Comparison of ENCODE assay signal across 8 mouse cellular contexts in the genomic region with DNA sequence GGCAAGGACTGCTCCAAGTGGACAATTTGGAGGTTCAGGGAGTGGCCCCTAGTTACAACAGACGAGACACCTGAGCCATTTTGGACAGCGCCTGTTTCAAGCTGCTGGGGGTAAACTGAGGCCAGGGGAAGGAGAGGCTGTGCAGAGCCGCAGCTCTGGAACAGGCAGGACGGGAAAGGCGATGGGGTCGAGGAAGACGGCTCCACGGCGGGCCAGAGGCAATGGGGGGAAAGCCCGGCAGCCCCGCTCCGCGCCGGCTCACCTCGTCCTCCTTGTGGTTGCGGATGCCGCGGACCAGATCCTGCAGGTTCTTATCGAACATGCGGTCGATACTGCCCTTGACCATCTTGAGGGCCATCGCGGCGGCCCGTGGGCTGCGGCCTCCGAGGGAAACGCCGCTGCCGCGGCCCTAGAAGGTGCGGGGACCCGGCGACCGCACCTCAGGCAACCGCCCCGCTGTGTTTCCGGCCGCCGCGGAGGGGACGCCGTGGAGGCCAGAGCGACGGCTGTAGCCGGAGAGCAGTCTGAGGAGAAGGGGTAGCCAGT. TPM values are rescaled to one million over a fixed set of nuclear protein-coding genes. Genes with fewer than 3 reads are reported as not detected.
DNase-seq lines count a peak whose midpoint lies in the region; ATAC-seq and TF ChIP-seq lines count a peak whose summit lies in the region.

No protein-coding gene starts in this region.

- TF ChIP-seq CTCF in kidney, adult 2 months (conservative IDR thresholded peaks at IDR 0.05; ENCODE audit: insufficient read depth, insufficient read length, low read depth, low read length): no peak
- no peak for TF ChIP-seq CTCF in ES-Bruce4 (IDR thresholded peaks at IDR 0.05; ENCODE audit: low read depth, low read length)
- TF ChIP-seq CTCF in small intestine, adult 2 months (IDR thresholded peaks at IDR 0.05; ENCODE audit: extremely low read depth, insufficient read length, insufficient replicate concordance, low read depth, low read length): no peak

- peak overlapping the region; percentile 97 for H3K4me2 ChIP-seq in limb, embryonic 12.5 days

- no peaks in the 10 kb centered on the region for H3K27me3 ChIP-seq in kidney, adult 2 months (replicated peaks; ENCODE audit: control insufficient read depth, insufficient read depth, low read length)
- no peaks in the 10 kb centered on the region for H3K27me3 ChIP-seq in ES-Bruce4 (ENCODE audit: control insufficient read depth, insufficient read depth, low read length, poor library complexity, severe bottlenecking)
- no peaks in the 10 kb centered on the region for H3K27me3 ChIP-seq in limb, embryonic 12.5 days
- H3K27me3 ChIP-seq in small intestine, adult 2 months (ENCODE audit: control insufficient read depth, insufficient read depth, low read length): no peaks in the 10 kb centered on the region

- H3K27ac ChIP-seq in kidney, adult 2 months (ENCODE audit: insufficient read depth, low read depth, low read length): peak overlapping the region; percentile 53
- no peak overlapping the region for H3K27ac ChIP-seq in ES-Bruce4 (ENCODE audit: insufficient read depth, low read length)
- H3K27ac ChIP-seq in limb, embryonic 12.5 days: peak overlapping the region; percentile 85
- H3K27ac ChIP-seq in small intestine, adult 2 months (ENCODE audit: insufficient read depth, low read depth, low read length): peak overlapping the region; percentile 45

- H3K9me3 ChIP-seq in ES-Bruce4 (replicated peaks; ENCODE audit: control insufficient read depth, insufficient read depth, low read length, poor library complexity, severe bottlenecking): no peaks in the 10 kb centered on the region
- no peaks in the 10 kb centered on the region for H3K9me3 ChIP-seq in limb, embryonic 12.5 days

- DNase-seq in kidney, adult 2 months: no peak
- DNase-seq in kidney, adult 11 months: no peak
- DNase-seq in thymus, postnatal 4 days: no peak

- H3K4me3 ChIP-seq in kidney, adult 2 months (ENCODE audit: insufficient read depth, low read depth, low read length): peak overlapping the region; percentile 98
- H3K4me3 ChIP-seq in ES-Bruce4 (ENCODE audit: low read depth, low read length): peak overlapping the region; percentile 87
- peak overlapping the region; percentile 97 for H3K4me3 ChIP-seq in limb, embryonic 12.5 days (replicated peaks)
- peak overlapping the region; percentile 72 for H3K4me3 ChIP-seq in small intestine, adult 2 months (ENCODE audit: low read depth, low read length)

- under 1% methylated on average over 46 of the region's 46 CpGs for WGBS in kidney, adult 2 months
- under 1% methylated on average over 46 of the region's 46 CpGs for WGBS in limb, embryonic 12.5 days
- 1% methylated on average over 46 of the region's 46 CpGs for WGBS in small intestine, adult 2 months

- H3K36me3 ChIP-seq in kidney, adult 2 months (ENCODE audit: control insufficient read depth, insufficient read depth, low read length): no peaks in the 10 kb centered on the region
- no peaks in the 10 kb centered on the region for H3K36me3 ChIP-seq in ES-Bruce4 (ENCODE audit: control insufficient read depth, insufficient read depth, low read length, poor library complexity, severe bottlenecking)
- H3K36me3 ChIP-seq in limb, embryonic 12.5 days: peaks cover 12% of the 10 kb centered on the region
- H3K36me3 ChIP-seq in small intestine, adult 2 months (ENCODE audit: control insufficient read depth, insufficient read depth, low read length): peaks cover under 1% of the 10 kb centered on the region; the same call in 1 of the 2 replicates

- no peak for TF ChIP-seq POLR2A in kidney, adult 2 months (IDR thresholded peaks at IDR 0.05; ENCODE audit: low read depth, low read length)
- TF ChIP-seq POLR2A in ES-Bruce4 (IDR thresholded peaks at IDR 0.05; ENCODE audit: insufficient read depth, low read length): no peak
- TF ChIP-seq POLR2A in small intestine, adult 2 months (IDR thresholded peaks at IDR 0.05; ENCODE audit: low read depth, low read length): no peak

- no peak for TF ChIP-seq EP300 in ES-Bruce4 (IDR thresholded peaks at IDR 0.05; ENCODE audit: insufficient read depth, low read depth, low read length)

- peak overlapping the region; percentile 84 for H3K9ac ChIP-seq in ES-Bruce4 (ENCODE audit: low read depth, poor library complexity, severe bottlenecking)
- peak overlapping the region; percentile 93 for H3K9ac ChIP-seq in limb, embryonic 12.5 days (replicated peaks)

- ATAC-seq in erythroblast, adult 5-6 weeks (replicated peaks; ENCODE audit: low FRiP score, poor library complexity, severe bottlenecking): peak; percentile 3; the same call in 1 of the 2 replicates
- no peak; the same call in 1 of the 2 replicates for ATAC-seq in limb, embryonic 12.5 days (ENCODE audit: insufficient number of reproducible peaks, insufficient read depth, low FRiP score, low TSS enrichment, low read depth)
- ATAC-seq in megakaryocyte progenitor cell, adult 5-6 weeks (replicated peaks; ENCODE audit: poor library complexity): no peak

- peaks cover 20% of the 10 kb centered on the region for H3K4me1 ChIP-seq in kidney, adult 2 months (ENCODE audit: control insufficient read depth, insufficient read depth, low read length)
- no peaks in the 10 kb centered on the region for H3K4me1 ChIP-seq in ES-Bruce4 (ENCODE audit: control insufficient read depth, insufficient read depth, low read length)
- peaks cover 23% of the 10 kb centered on the region for H3K4me1 ChIP-seq in limb, embryonic 12.5 days (replicated peaks)
- H3K4me1 ChIP-seq in small intestine, adult 2 months (ENCODE audit: control insufficient read depth, insufficient read depth, insufficient read length, low read length): peaks cover 16% of the 10 kb centered on the region

RNA-seq across cellular contexts. Expression of a gene that starts 0.4 kb away (rescaled TPM):
- polyA plus RNA-seq in kidney, adult 2 months (2012; rRNA removed): 87.7 and 105 TPM in 2 replicates
- 53.8 and 55.2 TPM in 2 replicates for polyA plus RNA-seq in ES-Bruce4 (2011; ENCODE audit: insufficient read depth, insufficient read length, low read depth, missing spikeins)
- 12.5 and 27.6 TPM in 2 replicates for total RNA-seq in erythroblast, adult 5-6 weeks (2015; ENCODE audit: low replicate concordance)
- total RNA-seq in erythroblast, adult 5-6 weeks (2017; ENCODE audit: low replicate concordance): 25.9 and 30.5 TPM in 2 replicates
- polyA plus RNA-seq in limb, embryonic 12.5 days (2016; fragmentation: Nextera tagmentation; extraction: Ambion mirVana): 73.8 and 76.8 TPM in 2 replicates
- 64.9 and 110 TPM in 2 replicates for polyA plus RNA-seq in small intestine, adult 2 months (2012; rRNA removed)
- total RNA-seq in megakaryocyte progenitor cell, adult 5-6 weeks (2015): 31.5 and 40.3 TPM in 2 replicates
- total RNA-seq in megakaryocyte progenitor cell, adult 5-6 weeks (2017): 34.7 and 48.7 TPM in 2 replicates

RNA-seq across cellular contexts. Expression of a gene that starts 13.3 kb away (rescaled TPM):
- polyA plus RNA-seq in kidney, adult 2 months (2012; rRNA removed): 18.4 and 19.5 TPM in 2 replicates
- polyA plus RNA-seq in ES-Bruce4 (2011; ENCODE audit: insufficient read depth, insufficient read length, low read depth, missing spikeins): 42.6 and 48.3 TPM in 2 replicates
- 10.9 and 15.6 TPM in 2 replicates for total RNA-seq in erythroblast, adult 5-6 weeks (2015; ENCODE audit: low replicate concordance)
- total RNA-seq in erythroblast, adult 5-6 weeks (2017; ENCODE audit: low replicate concordance): 8.0 and 22.9 TPM in 2 replicates
- 21.8 and 22.8 TPM in 2 replicates for polyA plus RNA-seq in limb, embryonic 12.5 days (2016; fragmentation: Nextera tagmentation; extraction: Ambion mirVana)
- polyA plus RNA-seq in small intestine, adult 2 months (2012; rRNA removed): 57.6 and 83.7 TPM in 2 replicates
- total RNA-seq in megakaryocyte progenitor cell, adult 5-6 weeks (2015): 29.2 and 34.8 TPM in 2 replicates
- 9.0 and 9.7 TPM in 2 replicates for total RNA-seq in megakaryocyte progenitor cell, adult 5-6 weeks (2017)

RNA-seq across cellular contexts. Expression of a gene that starts 39.7 kb away (rescaled TPM):
- polyA plus RNA-seq in kidney, adult 2 months (2012; rRNA removed): 36.8 and 39.5 TPM in 2 replicates
- 7.2 and 9.6 TPM in 2 replicates for polyA plus RNA-seq in ES-Bruce4 (2011; ENCODE audit: insufficient read depth, insufficient read length, low read depth, missing spikeins)
- total RNA-seq in erythroblast, adult 5-6 weeks (2015; ENCODE audit: low replicate concordance): 8.6 and 9.8 TPM in 2 replicates
- total RNA-seq in erythroblast, adult 5-6 weeks (2017; ENCODE audit: low replicate concordance): 1.3 and 2.2 TPM in 2 replicates
- 12.5 and 16.5 TPM in 2 replicates for polyA plus RNA-seq in limb, embryonic 12.5 days (2016; fragmentation: Nextera tagmentation; extraction: Ambion mirVana)
- polyA plus RNA-seq in small intestine, adult 2 months (2012; rRNA removed): 20.8 and 36.3 TPM in 2 replicates
- 7.0 and 13.6 TPM in 2 replicates for total RNA-seq in megakaryocyte progenitor cell, adult 5-6 weeks (2015)
- 1.7 and 4.3 TPM in 2 replicates for total RNA-seq in megakaryocyte progenitor cell, adult 5-6 weeks (2017)

RNA-seq across cellular contexts. Expression of a gene that starts 39.9 kb away (rescaled TPM):
- 14.3 and 19.5 TPM in 2 replicates for polyA plus RNA-seq in kidney, adult 2 months (2012; rRNA removed)
- 17.5 and 19.8 TPM in 2 replicates for polyA plus RNA-seq in ES-Bruce4 (2011; ENCODE audit: insufficient read depth, insufficient read length, low read depth, missing spikeins)
- total RNA-seq in erythroblast, adult 5-6 weeks (2015; ENCODE audit: low replicate concordance): 13.4 and 25.6 TPM in 2 replicates
- total RNA-seq in erythroblast, adult 5-6 weeks (2017; ENCODE audit: low replicate concordance): 11.0 and 18.2 TPM in 2 replicates
- 51.1 and 51.7 TPM in 2 replicates for polyA plus RNA-seq in limb, embryonic 12.5 days (2016; fragmentation: Nextera tagmentation; extraction: Ambion mirVana)
- polyA plus RNA-seq in small intestine, adult 2 months (2012; rRNA removed): 26.5 and 40.0 TPM in 2 replicates
- total RNA-seq in megakaryocyte progenitor cell, adult 5-6 weeks (2015): 26.4 and 31.9 TPM in 2 replicates
- total RNA-seq in megakaryocyte progenitor cell, adult 5-6 weeks (2017): 34.9 and 39.0 TPM in 2 replicates

RNA-seq across cellular contexts. Expression of a gene that starts 56.3 kb away (rescaled TPM):
- 22.6 and 23.1 TPM in 2 replicates for polyA plus RNA-seq in kidney, adult 2 months (2012; rRNA removed)
- 90.1 and 100 TPM in 2 replicates for polyA plus RNA-seq in ES-Bruce4 (2011; ENCODE audit: insufficient read depth, insufficient read length, low read depth, missing spikeins)
- total RNA-seq in erythroblast, adult 5-6 weeks (2015; ENCODE audit: low replicate concordance): 19.6 and 26.5 TPM in 2 replicates
- total RNA-seq in erythroblast, adult 5-6 weeks (2017; ENCODE audit: low replicate concordance): 7.2 and 11.2 TPM in 2 replicates
- 63.0 and 72.8 TPM in 2 replicates for polyA plus RNA-seq in limb, embryonic 12.5 days (2016; fragmentation: Nextera tagmentation; extraction: Ambion mirVana)
- polyA plus RNA-seq in small intestine, adult 2 months (2012; rRNA removed): 23.0 and 40.2 TPM in 2 replicates
- total RNA-seq in megakaryocyte progenitor cell, adult 5-6 weeks (2015): 74.9 and 78.4 TPM in 2 replicates
- 11.5 and 19.0 TPM in 2 replicates for total RNA-seq in megakaryocyte progenitor cell, adult 5-6 weeks (2017)
